Mouse (Mus musculus) small intestine, adult 2 months (tissue): ENCODE results near the gene Leng1. TPM values are rescaled to one million over a fixed set of nuclear protein-coding genes. Genes with fewer than 3 reads are reported as not detected.
A peak's percentile ranks its signal among the peaks of the same experiment; 100 is the strongest.

Experiments
- H3K27ac ChIP-seq: fragments of 200-500 bp; 2 replicates; pipeline ENCODE4 v1.5.1; 2012; ENCODE audit warnings: low read depth, low read length, control low read depth, inconsistent platforms; ENCODE audit not compliant: insufficient read depth
- H3K27me3 ChIP-seq: fragments of 200-500 bp; 2 replicates; pipeline ENCODE4 v1.6.1; 2012; ENCODE audit warnings: mild to moderate bottlenecking, moderate library complexity, low read length, inconsistent platforms; ENCODE audit not compliant: control insufficient read depth, insufficient read depth
- H3K36me3 ChIP-seq: fragments of 200-500 bp; 2 replicates; pipeline ENCODE4 v1.6.1; 2012; ENCODE audit warnings: mild to moderate bottlenecking, low read length, control low read depth, inconsistent platforms; ENCODE audit not compliant: control insufficient read depth, insufficient read depth
- H3K4me1 ChIP-seq: fragments of 200-500 bp; 2 replicates; pipeline ENCODE4 v1.6.1; 2012; ENCODE audit warnings: low read length, inconsistent platforms, mixed read lengths; ENCODE audit not compliant: control insufficient read depth, insufficient read depth, insufficient read length
- H3K4me3 ChIP-seq: fragments of 200-500 bp; 2 replicates; pipeline ENCODE4 v1.5.1; 2012; ENCODE audit warnings: low read depth, mild to moderate bottlenecking, control low read depth, inconsistent platforms, low read length, moderate library complexity
- CTCF ChIP-seq: fragments of 200-500 bp; IDR thresholded peaks from 2 replicates; pipeline ENCODE4 v1.5.1; 2012; ENCODE audit warnings: low read depth, mild to moderate bottlenecking, control low read depth, inconsistent platforms, low read length, moderate library complexity, mixed read lengths; ENCODE audit not compliant: insufficient replicate concordance, insufficient read length; ENCODE audit errors: extremely low read depth
- POLR2A ChIP-seq: fragments of 200-500 bp; IDR thresholded peaks from 2 replicates; pipeline ENCODE4 v1.6.1; 2012; ENCODE audit warnings: low read depth, mild to moderate bottlenecking, control low read depth, inconsistent platforms, low read length, moderate library complexity
- WGBS: fragments of 180-500 bp; shearing (Covaris S2); methylation state at CpG from one replicate; pipeline ENCODE4 v1.1.7; 2018; 5-methylcytosine and 5-hydroxymethylcytosine counted together
- polyA plus RNA-seq: library from polyadenylated mRNA; depleted of rRNA; stranded (reverse); fragments of >200 nt; gene quantifications from 2 replicates; pipeline ENCODE4 v1.2.3, GENCODE M21; 2012

The Leng1 gene
- polyA plus RNA-seq, 1 experiment = 5.1 TPM

DNA sequence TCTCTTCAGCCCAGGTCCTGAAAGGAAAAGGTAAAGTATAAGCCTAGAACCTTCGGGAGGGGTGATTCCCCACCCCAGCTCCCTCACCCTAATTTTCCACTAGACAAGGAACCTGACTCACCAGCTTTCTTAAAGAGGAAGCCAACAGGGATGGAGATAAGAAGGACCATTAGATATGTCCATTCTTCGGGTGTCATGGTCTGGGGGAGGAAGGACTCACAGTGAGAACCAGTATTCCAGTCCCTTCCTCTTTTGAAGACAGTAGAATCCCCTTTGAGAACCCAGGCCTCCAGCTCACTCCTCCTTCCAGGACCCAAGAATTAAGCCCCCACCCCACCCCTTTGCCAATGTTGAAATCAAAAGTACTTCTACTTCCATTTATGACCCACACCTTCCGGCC is 26.3 kb upstream of the Leng1 start:
- H3K4me3 ChIP-seq = peak overlapping the region; percentile 73
- whole genome bisulfite sequencing = 12% methylated on average over 3 of the region's 3 CpGs
- H3K27ac ChIP-seq = no peak overlapping the region
- H3K27me3 ChIP-seq = no peaks in the 10 kb centered on the region
- TF ChIP-seq POLR2A (no peak), CTCF (no peak)
- H3K36me3 ChIP-seq = peaks cover 4% of the 10 kb centered on the region
- H3K4me1 ChIP-seq = peaks cover 9% of the 10 kb centered on the region; the same call in 1 of the 2 replicates

DNA sequence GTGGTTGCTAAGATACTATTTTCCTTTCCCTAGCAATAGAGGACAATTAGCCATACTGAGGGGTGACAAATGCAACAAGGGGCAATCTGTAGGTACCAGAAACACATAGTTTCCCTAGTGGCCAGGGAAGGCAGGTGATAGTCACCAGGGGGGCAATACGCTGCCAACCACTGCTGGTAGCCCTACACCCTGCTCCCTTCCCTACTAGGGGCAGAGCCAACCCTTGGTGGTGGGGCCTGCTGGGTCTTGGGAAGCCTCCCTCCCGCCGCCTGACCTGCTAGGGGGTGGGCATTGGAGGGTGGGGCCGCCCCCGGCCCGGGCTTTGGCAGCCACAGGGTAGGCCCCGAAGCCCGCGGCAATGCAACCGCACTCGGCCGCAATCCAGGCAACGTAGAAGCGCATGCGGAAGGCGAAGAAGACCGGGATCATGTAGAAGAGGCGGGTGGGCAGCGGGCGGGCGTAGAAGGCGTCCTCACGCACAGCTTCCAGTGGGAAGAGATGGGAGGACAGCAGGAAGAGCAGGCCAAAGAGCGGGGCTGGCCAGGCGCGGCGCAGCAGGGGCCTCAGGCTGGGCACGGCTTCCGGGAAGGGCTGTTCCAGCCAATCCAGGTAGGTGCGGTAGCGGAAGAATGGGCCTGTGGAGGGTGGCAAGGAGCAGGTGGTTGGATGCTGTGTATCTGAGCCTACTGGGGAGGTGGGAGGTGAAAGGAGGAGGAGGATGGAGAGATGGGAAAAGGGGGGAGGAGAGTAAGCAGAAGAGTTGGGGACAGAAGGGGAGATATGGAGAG is 20.0 kb upstream of the Leng1 start:
- H3K4me1 ChIP-seq = no peaks in the 10 kb centered on the region
- TF ChIP-seq POLR2A = no peak
- TF ChIP-seq CTCF = no peak
- no peak overlapping the region for H3K4me3 ChIP-seq
- 94% methylated on average over 31 of the region's 31 CpGs for WGBS
- peaks cover 26% of the 10 kb centered on the region for H3K36me3 ChIP-seq
- no peak overlapping the region for H3K27ac ChIP-seq
- no peaks in the 10 kb centered on the region for H3K27me3 ChIP-seq

DNA sequence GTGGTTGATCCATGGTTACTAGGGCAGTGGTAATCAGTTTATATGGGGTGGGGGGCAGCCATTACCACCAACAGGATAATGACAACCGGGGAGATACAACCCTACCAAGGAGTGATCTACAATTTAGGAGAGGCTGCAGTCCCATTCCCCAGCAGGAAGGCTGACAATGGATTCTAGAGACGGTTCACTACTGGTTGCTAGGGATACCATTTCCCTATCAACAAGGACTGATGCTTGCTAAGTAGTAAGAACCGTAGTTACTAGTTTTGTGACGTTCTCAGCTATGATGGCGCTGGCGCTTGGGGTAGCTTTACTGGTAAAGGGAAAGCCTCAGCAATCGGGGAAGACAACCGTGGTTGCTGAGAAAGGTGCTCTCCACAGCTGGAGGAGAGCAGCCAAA is 19.1 kb upstream of the Leng1 start:
- TF ChIP-seq POLR2A = no peak
- TF ChIP-seq CTCF = no peak
- H3K36me3 ChIP-seq = peaks cover 28% of the 10 kb centered on the region

DNA sequence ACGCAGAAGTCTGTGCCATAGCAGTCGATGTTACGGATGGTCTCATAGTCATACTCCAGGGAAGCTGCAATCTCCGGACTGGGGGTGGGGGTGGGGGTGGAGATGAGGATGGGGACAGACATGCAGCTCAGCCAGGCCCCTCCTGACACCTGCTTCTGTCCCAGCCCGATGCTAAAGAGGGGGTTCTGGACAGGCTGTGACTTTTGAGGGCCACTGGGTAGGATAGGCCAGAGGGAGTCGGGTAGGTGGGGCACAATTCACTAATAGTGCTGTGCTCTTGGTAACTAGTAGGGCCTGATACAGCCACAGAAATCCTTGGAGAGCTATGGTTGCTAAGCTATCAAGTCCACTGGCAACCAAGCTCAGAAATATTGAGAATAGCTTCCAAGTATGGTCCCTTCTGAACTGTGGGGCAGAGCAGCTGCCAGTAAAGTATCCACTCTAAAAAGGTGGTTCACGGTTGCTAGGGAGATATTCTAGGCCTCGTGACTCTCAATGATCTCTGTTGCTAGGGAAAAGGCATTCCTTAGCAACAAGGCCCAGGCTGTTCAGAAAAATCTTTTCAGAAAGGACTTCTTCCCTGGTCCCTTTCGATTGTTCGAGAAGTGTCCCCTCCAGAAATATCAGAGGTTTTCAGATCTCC is 18.4 kb upstream of the Leng1 start:
- Histone ChIP-seq H3K4me1 (no peaks in the 10 kb centered on the region), H3K27ac (no peak overlapping the region), H3K36me3 (peaks cover 29% of the 10 kb centered on the region), H3K4me3 (no peak overlapping the region), H3K27me3 (no peaks in the 10 kb centered on the region)
- WGBS = 87% methylated on average over 10 of the region's 10 CpGs
- no peak for TF ChIP-seq POLR2A
- TF ChIP-seq CTCF = no peak

More for the DNA sequence above, 19.1 kb upstream of the Leng1 start:
- 89% methylated on average over 8 of the region's 8 CpGs for WGBS
- Histone ChIP-seq H3K27me3 (no peaks in the 10 kb centered on the region), H3K4me3 (no peak overlapping the region), H3K27ac (no peak overlapping the region), H3K4me1 (no peaks in the 10 kb centered on the region)

DNA sequence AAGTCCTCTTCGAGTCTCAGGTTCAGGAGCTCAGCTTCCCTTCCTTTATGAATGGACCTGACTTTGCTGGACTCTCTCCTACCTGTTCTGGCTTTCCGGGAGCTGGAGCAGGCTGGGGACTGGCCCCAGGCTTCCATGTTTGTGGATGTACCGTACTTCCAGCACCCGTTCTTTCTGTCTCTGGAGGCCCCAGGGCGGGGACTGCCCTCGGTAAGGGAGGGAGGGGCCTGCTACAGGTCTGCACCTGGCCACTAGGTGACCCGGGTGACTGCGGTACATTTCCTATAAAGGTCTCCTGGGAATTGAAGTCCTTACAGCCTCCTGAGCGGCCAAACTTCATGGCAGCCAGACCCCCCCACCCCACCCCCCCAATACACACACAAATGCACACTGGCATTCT is 11.7 kb upstream of the Leng1 start, which contains the start of gene Tmc4:
TSS of gene Tmc4 (minus strand) at position 212 of the 400 bp plus-strand sequence.
- Histone ChIP-seq H3K27me3 (no peaks in the 10 kb centered on the region), H3K4me3 (peak within 1 kb of the TSS; percentile 69), H3K27ac (peak within 1 kb of the TSS; percentile 96), H3K36me3 (peaks cover 35% of the 10 kb centered on the region), H3K4me1 (peaks cover 2% of the 10 kb centered on the region; the same call in 1 of the 2 replicates)
- WGBS = 21% methylated on average over 9 of the region's 9 CpGs
- TF ChIP-seq CTCF (peak; percentile 52; the same call in 1 of the 2 replicates), POLR2A (peak; percentile 77)

DNA sequence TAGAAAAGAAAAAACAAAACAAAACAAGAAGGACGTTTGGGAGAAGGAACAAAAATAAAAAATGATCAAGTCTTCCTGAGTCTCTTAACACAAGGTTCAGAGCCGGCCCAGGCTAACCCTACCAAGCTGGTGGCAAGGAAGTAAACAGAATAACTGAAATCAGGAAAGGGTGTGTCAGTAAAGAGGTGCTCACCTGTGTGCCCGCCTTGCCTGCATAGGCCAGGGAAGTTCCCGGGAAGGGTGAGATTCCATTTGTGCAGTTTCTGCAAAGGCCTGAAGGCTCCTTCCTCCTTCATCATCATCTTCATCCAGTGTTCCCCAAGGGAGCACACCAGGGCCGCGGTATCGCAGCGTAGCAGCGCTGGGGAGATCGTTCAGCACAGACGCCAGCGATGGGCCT is 10.7 kb upstream of the Leng1 start:
- Histone ChIP-seq H3K27ac (peak overlapping the region; percentile 96), H3K4me1 (peaks cover 2% of the 10 kb centered on the region; the same call in 1 of the 2 replicates), H3K4me3 (peak overlapping the region; percentile 69), H3K36me3 (peaks cover 37% of the 10 kb centered on the region), H3K27me3 (no peaks in the 10 kb centered on the region)
- TF ChIP-seq CTCF = no peak
- TF ChIP-seq POLR2A = no peak
- WGBS = 24% methylated on average over 12 of the region's 12 CpGs

DNA sequence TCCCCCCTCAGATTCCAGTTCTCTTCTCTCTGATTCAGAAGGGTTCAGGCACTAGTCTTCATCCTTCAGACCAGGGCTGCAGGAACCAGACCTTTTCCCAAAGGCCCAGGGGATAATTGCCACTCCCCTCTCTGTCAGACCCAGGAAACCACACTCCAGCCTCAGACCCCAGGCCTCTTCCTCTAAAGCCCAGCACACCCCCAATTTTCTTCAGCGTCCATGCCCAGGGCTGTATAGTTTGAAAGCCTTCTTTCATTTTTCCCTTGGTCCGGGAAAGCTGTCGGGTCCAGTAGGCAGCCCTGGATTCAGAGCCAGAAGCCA is 9.5 kb upstream of the Leng1 start:
- Histone ChIP-seq H3K4me1 (peaks cover 2% of the 10 kb centered on the region; the same call in 1 of the 2 replicates), H3K4me3 (no peak overlapping the region), H3K27me3 (no peaks in the 10 kb centered on the region), H3K27ac (no peak overlapping the region), H3K36me3 (peaks cover 39% of the 10 kb centered on the region)
- 82% methylated on average over 3 of the region's 3 CpGs for WGBS
- no peak for TF ChIP-seq POLR2A
- no peak for TF ChIP-seq CTCF
